Mouse (Mus musculus): ENCODE data around the gene Clip2.

- TF ChIP-seq CTCF (IDR thresholded peaks at IDR 0.05; ENCODE audit: low read depth), result no peak
- TF ChIP-seq EP300 (optimal IDR thresholded peaks at IDR 0.05), result no peak
These were observed 59.3 kb downstream of the Clip2 start for GRCm38 (mm10) chr5:134492956-134493355.

Measured in stomach, postnatal 0 days (tissue).